Mouse (Mus musculus) mouse trophoblast stem cell (cell line): ENCODE measurements at regions not wholly inside any gene's neighbourhood (a gene's known extent, or its start where the extent isn't known, plus 50 kb on each side); places are given as distances from the start of the nearest gene placed in this dataset.

Source experiments
- in situ Hi-C, 2 experiments: fragments of 300-500 bp; cut with MseI, MboI; formaldehyde crosslinking; loops; 2 replicates in 1 of 2; 3 replicates in 1 of 2; pipeline ENCODE4 v1.15.1; 2025

DNA sequence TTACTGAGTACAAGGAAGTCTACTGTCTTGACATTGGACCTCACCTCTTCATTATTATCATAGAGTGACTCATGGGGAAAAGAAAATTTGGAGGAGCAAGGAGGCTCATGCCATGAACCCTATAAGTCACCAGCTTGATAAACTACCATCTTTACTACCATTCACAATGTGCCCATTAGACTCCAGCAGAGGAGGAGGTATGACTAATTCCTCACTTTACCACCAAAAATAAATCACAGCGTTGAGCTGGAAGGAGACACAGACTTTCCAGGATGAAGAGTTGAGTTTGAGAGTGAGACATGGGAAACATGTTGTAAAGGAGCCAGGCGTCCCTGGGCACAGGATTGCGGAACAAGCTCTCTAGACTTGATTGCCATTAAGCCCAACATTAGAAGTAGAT lies 195.0 kb upstream of the Mctp2 start:
- in situ Hi-C loops, result no loop called here

DNA sequence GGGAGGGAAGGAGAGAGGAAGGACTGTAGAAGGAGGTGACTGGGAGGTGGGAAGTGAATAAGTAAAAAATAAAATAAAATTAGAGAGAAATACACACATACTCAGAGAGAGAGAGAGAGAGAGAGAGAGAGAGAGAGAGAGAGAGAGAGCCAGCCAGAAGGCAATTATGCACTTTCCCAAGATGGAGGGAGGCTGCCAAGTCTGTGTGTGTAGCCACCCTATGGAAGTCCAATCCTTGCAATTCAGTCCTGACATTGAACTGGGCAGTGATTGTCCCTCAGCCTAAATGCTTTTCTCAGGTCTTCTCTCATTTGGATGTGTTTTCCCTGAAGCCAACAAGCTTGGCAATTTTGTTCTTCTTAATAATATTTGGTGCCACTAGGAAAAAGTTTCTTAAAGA lies 197.3 kb upstream of the Mctp2 start:
- in situ Hi-C loops, result no loop called here

- in situ Hi-C loops, result no loop called here
Observed at GRCm38 (mm10) chr7:72504268-72504667, 197.9 kb upstream of the Mctp2 start.

DNA sequence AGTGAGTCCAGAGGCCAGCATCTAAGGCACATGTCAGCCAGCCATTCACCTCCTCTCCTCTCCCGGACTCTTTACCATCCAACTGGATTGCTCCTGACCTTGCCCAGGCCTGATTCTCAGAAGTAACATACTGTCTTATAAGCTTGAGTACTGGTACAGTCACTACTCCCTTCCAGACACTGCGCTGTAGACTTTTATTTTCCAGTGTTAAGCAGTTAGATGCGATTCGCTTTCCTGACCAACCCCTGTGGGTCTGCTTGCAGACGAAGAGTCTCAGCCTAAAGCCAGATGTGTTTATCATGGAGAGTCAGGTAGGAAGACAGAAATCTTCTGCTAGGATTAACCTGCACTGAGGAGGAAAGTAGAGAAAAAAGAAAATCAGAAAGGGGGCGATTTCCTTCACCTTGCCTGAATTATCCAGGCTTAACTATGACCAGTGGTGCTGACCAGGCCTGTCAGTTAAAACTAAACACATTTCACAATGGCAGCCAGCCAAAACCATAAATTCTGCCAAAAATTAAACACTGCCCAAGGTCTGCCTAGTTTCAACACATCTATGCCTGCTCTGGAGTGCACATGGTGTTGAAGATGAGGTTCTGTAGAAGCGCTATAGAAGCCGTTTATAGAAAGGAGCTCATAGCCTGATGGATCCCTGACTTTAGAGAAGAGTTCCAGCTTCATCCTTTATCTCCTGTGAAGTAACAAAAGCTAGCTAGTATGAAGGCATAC lies 199.5 kb upstream of the Mctp2 start:
- in situ Hi-C loops, result no loop called here

GRCm38 (mm10) chr7:72507946-72508345 lies 201.5 kb upstream of the Mctp2 start:
- in situ Hi-C loops, result no loop called here

DNA sequence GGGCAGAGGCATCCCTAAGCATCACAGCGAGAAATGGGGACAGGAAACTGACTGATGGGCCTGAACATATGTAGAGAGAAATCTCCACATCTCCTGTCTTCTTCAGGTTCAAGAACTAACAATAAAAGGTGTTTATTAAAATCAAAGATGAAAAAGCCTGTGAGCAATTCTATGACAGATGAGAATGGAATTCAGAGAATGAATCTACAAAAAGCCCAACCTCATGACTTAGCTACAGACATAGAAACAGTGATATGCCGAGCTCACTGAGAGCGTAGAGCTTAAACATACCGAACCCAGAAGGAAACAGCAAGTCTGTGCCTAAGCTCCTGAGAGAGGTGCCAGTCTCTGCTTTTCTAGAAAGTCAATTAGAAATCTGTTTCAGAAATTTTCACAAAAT lies 203.7 kb upstream of the Mctp2 start:
- in situ Hi-C loops, result no loop called here

DNA sequence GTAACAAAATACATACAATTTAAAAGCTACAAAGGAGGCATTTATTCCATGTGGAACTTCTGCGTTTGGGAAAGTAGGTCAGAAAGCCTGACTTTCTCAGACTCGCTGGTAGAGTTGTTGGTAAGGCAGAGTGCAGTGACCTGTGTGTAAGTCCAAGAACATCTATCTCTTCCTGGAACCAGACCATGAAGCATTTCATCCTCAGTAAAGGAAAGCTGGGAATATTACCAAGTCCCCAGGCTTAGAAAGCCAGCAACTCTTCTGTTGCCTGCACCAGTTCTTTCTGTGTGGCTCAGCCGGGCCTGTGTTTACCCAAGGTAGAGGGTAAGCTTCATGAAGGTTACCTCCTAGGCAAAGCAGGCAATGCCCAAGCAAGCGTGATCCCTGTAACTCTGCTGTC lies 207.0 kb upstream of the Mctp2 start:
- in situ Hi-C loops, result no loop called here

DNA sequence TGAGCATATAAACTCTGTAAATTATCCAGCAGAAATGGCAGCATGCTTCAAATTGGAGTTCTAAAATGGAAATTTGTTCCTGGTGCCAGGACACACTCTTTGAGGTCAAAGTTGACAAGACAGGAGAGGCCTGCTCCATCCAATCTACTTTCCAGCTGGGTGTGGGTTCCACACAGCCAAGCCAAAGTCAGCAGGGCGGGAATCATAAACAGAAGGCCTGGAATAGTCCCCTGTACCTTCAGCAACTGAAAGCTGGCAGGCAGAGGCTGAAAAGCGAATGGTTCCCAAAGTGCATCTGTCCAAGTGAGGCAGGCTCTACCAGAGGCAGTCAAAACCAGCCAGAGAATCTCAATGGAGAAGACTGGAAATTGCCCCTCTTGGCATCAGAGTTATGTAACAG lies 208.4 kb upstream of the Mctp2 start:
- in situ Hi-C loops, result no loop called here

DNA sequence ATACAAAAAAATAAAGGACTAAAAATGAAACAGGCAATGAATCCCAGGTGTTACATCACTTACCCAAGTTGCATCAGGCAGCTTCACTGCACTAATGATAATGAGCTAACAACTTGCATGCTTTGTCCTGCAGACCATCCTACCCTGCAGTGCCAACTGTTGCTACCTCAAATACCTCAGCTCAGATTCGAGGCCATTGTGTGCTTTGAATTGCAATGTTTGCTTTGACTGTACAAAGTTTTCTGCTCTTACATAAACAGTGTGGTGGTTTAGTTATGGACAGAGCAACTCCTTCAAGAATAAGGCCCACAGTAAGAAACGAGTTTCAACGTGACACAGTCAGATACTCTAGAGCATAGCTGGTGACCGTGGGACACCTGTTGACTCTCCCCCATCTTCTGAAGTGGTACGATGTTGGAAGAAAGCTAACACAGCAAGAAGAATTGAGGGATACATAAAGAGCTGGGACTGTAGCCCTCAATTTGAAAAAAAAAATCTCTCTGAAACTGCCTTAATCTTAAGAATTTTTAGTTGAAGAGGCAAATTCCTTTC lies 212.1 kb upstream of the Mctp2 start:
- in situ Hi-C loops, result no loop called here

DNA sequence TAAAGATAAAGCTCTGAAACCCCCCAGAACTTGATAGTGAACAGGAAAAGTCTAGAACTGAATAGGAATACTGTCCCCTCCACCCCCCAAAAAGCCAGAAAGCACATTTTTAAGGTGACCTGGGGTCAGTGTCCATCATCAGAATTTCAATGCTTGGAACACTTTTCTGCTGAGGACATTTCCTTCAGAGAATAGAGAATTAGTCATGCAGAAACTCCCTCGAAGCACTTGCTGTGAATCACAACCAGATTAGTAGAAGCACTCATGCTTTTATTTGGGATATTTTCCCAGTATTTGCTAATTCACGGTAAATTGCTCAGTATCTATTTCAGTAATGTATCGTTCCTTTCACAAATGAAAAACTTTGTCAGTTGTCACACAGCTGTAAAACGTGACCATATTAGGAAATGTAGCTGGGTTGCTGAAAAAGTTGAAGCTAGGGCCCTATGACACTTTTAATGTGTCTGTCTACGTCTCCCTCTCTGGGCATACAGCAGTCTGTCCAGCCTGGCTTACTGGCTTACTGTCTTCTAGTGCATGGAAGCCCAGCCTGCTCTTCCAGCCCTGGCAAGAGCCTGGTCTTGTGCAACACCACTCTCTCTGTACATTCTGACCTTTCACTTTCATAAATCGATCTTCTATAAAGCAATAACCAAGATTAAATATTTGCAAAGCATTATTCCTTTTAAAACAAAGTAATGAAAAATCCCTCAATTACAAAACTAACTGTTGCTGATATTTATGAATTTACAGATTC lies 213.1 kb upstream of the Mctp2 start:
- in situ Hi-C loops, result no loop called here

DNA sequence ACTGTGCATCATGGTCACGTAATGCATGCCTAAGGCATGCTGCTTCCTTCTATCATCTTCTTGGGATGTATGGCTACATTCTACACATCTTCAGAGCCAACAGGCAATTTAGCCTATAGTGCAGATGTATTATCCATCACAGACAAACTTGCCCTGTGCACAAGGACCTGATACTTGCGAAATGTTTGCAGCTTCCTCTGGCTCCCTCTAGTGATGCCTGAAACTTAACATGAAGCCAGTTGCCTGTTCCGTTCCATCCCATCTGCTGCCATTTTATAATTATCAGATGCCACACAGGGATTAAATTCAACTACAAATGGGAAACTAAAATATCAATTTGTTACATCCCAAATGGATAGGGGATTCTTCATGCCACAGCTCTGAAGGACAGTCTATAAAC lies 222.5 kb upstream of the Mctp2 start:
- in situ Hi-C loops, result no loop called here

DNA sequence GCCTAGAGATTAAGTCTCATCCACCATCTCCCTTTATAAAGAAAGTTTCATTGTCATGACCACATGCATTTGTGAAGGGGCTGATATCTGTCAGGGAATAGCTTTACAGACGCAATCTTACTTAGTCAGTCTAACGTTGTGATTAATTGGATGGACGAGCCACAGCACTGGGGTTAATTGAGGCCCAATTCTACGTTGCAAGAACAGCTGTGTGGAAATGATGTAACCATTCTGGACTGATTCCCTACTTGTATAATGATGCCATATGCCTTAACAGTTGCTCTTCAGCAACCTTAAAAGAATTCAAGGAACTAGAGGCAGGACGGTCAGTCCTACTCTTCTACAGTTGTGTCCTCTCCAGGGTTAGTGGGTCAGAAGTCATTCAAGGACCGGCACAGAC lies 231.9 kb upstream of the Mctp2 start:
- in situ Hi-C loops, result no loop called here

DNA sequence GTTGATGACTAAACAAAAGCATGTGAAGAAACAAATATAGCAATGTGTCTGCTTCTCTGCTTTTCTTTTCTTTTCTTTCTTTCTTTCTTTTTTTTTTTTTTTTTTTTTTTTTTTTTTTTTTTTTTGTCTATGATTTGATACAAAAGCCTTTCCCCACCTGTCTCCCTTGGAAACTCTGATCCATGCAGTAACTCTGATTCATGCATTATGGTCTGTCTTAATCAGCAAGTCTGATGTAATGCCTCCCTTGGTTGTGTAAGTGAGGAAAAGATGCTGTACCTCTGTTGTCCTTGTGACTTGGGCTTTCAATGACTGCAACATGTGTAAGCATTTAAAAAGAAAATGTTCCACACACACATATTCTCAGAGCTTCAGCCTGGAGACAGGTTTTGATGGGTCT lies 233.5 kb upstream of the Mctp2 start:
- in situ Hi-C loops, result no loop called here

DNA sequence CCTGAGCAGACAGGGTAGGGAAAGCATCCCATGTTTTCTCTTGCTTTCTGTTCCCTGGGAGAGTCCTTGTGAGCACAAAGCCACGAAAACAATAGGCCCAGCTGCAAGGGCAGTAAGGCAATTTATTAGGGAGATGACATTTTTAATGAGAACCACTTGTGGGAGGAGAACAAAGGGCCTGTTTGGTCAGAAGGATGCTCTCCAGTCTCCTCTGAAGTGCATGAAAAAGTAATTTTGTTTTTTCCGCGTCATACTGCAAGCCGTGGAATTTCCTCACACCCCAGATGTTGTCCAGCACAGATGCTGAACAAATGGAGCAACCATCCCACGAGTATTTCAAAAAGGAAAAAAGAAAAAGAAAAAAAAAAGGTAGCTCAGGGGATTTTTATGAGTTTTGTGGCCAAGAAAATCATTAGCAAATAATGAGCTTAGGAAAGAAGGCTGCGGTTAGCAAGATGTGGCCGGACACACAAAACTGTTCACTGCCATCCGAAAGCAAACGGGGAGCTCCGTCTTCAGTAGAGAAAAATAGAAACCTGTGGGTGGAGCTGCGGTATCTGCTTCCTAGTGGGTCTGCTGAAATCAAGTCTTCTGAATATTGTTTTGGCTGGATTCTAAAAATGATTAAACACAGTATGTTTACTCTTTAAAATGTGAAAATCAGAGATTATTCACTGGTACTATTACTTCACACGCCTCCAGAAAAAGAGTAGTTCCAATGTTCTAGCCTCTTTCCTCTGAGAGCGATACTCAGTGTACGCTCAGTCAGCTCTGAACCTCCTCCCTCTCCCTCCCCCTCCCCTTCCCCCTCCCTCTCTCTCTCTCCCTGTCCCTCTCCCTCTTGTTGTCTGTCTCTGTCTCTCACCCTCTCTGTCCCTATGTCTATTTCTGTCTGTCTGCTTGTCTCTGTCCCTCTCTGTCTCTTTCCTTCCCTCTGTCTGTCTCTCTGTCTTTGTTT lies 235.4 kb upstream of the Mctp2 start:
- in situ Hi-C loops, result no loop called here

DNA sequence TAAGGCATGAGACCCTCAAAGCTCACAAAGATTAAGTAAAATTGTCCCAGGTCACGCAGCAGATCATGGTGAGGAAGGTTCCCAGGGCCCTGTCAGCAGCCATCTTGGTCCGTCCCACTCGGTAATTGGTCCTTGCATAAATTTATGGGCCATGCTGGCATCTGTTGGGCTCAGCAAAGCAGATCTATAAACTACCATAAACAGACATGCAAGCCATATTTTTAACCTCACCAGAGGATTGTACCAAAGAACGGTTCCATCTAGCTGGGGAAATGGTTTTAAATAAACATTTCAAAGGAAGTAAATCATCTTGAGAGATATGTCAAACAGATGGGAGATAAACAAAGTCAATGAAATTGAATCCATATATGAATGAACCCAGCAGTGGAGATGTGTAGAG lies 237.1 kb upstream of the Mctp2 start:
- in situ Hi-C loops, result no loop called here

- in situ Hi-C loops, result no loop called here
Observed at GRCm38 (mm10) chr7:72543946-72544345, 237.5 kb upstream of the Mctp2 start.

DNA sequence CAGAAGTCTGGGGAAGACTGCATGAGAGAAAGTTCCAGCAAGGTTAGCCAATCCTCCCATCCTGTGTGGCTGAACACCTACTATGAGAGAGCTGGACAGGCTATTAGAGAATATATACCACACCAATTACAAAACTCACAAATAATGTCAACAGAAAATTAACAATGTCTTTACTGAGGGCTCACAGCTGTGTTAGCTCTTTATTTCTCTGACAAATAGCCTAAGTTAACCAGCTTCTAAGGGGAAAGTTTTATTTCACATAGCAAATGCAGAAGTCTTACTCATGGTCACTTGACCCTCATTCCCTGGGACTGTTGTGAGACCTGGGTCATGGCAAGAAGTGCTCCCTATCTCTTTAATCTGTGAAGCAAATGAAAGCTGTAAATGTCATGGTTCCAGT lies 261.0 kb upstream of the Mctp2 start:
- in situ Hi-C loops, result no loop called here

DNA sequence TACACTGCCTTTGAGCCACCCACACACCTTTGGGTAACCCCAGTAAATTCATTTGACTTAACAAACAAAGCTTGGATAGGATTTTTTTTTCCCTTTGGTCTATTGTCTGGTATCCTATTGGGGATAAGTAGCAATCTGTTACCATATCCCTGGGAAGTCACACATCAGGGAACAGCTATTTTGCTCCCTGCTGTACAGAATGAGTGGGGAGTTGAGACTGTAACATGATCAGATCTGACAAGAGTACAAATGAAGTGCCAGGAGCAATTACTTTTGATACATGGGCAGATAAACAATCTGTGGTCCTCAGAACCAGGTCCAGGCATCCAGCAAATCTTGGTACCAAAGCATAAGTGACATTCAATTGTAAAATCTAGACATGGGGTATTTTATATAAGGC lies 262.8 kb upstream of the Mctp2 start:
- in situ Hi-C loops, result no loop called here

DNA sequence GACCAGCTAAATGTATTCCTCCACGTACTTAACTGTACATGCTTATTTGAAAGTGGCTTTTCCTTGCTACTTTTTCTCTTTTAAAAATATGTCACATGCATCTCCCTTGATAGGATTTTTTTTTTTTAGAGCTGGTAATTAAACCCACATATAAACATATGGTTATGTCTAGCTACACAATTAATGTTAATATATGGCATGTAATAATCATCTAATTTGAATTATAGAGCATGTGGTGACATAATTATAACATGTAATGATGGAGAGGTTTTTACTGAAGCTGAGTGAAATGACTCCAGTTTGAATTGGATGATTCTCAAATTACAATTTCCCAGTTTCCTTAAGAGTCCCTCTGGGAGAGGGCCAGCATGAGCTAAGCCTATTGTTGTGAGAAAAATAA lies 267.9 kb upstream of the Mctp2 start:
- in situ Hi-C loops, result no loop called here

GRCm38 (mm10) chr7:72584427-72584826 lies 278.0 kb upstream of the Mctp2 start:
- in situ Hi-C loops, result no loop called here

DNA sequence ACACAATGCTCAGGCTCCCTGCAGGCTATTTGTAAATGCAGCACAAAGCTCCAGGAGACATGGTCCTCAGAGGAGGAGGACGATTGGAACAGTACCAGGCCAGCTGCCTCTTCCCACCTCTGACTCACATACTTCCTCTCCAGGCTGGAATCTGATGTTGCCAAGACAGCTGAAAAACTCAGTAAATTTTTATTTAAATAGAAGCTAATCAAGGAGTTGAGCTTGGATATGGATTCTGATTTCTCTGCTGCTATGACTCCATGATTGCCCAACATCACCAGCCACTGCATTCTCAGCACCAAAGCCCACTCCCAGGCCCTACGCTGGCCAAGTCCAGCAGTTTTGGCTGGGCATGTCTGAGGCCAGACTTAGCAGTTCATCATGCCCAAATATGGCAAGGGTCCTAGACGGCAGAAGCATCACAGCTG lies 282.8 kb upstream of the Mctp2 start:
- in situ Hi-C loops, result no loop called here
